Mouse (Mus musculus) cerebellum, adult 2 months (tissue): ENCODE measurements at regions not wholly inside any gene's neighbourhood (a gene's known extent, or its start where the extent isn't known, plus 50 kb on each side); places are given as distances from the start of the nearest gene placed in this dataset.
A peak's percentile ranks its signal among the peaks of the same experiment; 100 is the strongest.

Experiments used
- DNase-seq, 2 experiments: peaks; one replicate each; pipeline ENCODE4 v3.0.0; 2021
- H3K27ac ChIP-seq: fragments of 200-500 bp; 2 replicates; pipeline ENCODE4 v1.5.1; 2012; ENCODE audit warnings: low read length, control low read depth, inconsistent platforms; ENCODE audit not compliant: insufficient read depth
- H3K27me3 ChIP-seq: fragments of 200-500 bp; 2 replicates; pipeline ENCODE4 v1.6.1; 2012; ENCODE audit warnings: inconsistent platforms, mild to moderate bottlenecking, low read length, moderate library complexity; ENCODE audit not compliant: control insufficient read depth, insufficient read depth
- H3K4me1 ChIP-seq: fragments of 200-500 bp; 2 replicates; pipeline ENCODE4 v1.6.1; 2011; ENCODE audit warnings: low read length; ENCODE audit not compliant: control insufficient read depth, insufficient read depth
- H3K4me3 ChIP-seq: fragments of 200-500 bp; replicated peaks from 2 replicates; pipeline ENCODE3; 2011; ENCODE audit warnings: mild to moderate bottlenecking, low read depth, low read length, control low read depth; ENCODE audit not compliant: insufficient read depth
- CTCF ChIP-seq: fragments of 200-500 bp; IDR thresholded peaks from 2 replicates; pipeline ENCODE4 v1.5.1; 2011; ENCODE audit warnings: low read depth, mild to moderate bottlenecking, control low read depth, low read length, moderate library complexity, borderline replicate concordance; ENCODE audit not compliant: insufficient read depth
- POLR2A ChIP-seq: fragments of 200-500 bp; IDR thresholded peaks from 2 replicates; pipeline ENCODE4 v1.6.1; 2011; ENCODE audit warnings: low read length, control low read depth, borderline replicate concordance; ENCODE audit not compliant: insufficient read depth
- WGBS: fragments of 180-500 bp; shearing (Covaris S2); methylation state at CpG from one replicate; pipeline ENCODE4 v1.1.7; 2018; 5-methylcytosine and 5-hydroxymethylcytosine counted together

- Histone ChIP-seq H3K27me3 (no peaks in the 10 kb centered on the region; the same call in 1 of the 2 replicates), H3K4me3 (no peak overlapping the region), H3K27ac (no peak overlapping the region), H3K4me1 (no peaks in the 10 kb centered on the region)
- 82% methylated on average over 3 of the region's 3 CpGs for WGBS
- no peak for DNase-seq
- no peak for TF ChIP-seq POLR2A
- no peak for TF ChIP-seq CTCF
Observed at GRCm38 (mm10) chr3:78932975-78933374, 353.3 kb downstream of the Rapgef2 start.

- no peak overlapping the region for H3K4me3 ChIP-seq
- no peaks in the 10 kb centered on the region for H3K27me3 ChIP-seq
- no peak overlapping the region for H3K27ac ChIP-seq
- TF ChIP-seq POLR2A (no peak), CTCF (no peak)
- no peak for DNase-seq
- WGBS, result 35% methylated on average over 6 of the region's 6 CpGs
- H3K4me1 ChIP-seq, result no peaks in the 10 kb centered on the region
Observed at GRCm38 (mm10) chr3:78919850-78920249, 366.5 kb downstream of the Rapgef2 start.

DNA sequence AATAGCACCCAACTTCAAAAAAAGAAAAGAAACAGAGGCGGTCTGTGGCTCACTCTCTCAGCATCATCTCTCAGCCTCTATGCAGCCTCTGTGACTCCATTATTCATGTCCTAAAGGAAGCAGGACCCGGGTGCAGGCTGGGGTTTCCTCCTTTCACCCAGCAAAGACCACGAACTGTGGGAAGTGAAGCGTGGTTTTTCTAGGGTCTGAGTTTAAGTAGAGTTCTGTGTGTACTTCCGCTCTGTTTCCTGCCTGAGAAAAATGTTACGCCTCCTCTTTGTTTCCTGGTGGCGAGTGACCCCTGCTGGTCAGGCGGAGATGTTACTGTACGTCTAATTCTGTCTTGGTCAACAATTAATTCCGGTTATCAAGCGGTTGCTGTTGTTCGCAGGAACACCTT lies 366.9 kb downstream of the Rapgef2 start:
- peak; percentile 59 to 71 for DNase-seq
- H3K4me1 ChIP-seq, result no peaks in the 10 kb centered on the region
- TF ChIP-seq POLR2A, result no peak
- peak; percentile 91 for TF ChIP-seq CTCF
- H3K27me3 ChIP-seq, result no peaks in the 10 kb centered on the region
- 9% methylated on average over 12 of the region's 12 CpGs for WGBS
- H3K27ac ChIP-seq, result no peak overlapping the region
- peak overlapping the region; percentile 46 for H3K4me3 ChIP-seq

DNA sequence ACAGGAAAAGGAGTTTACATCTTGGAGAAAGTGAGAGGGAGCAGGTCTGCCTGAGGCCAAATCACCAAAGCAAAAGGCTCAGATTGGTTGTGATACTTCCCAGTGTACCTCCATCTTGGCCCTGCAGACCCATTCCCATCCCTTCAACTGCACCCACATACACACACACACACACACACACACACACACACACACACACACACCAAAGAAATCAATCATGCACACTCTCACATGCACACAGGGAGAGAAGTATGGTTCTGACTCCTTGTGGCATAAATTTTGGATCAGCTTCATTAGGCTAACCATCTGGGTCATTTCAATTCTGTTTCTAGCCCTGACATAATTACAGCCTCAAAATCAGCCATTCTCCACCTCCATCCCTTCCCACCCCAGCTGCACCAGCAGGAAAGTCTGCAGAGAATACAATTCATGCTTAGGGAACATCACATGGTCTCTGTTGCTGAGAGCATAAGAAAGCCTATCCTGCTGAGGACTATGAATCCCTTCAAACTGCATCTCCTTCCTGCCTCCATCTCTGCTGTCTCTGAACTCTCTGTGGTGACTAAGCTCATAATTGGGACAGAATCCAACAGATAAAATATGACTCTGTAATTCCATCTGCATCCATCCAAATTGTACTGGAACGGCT lies 378.0 kb downstream of the Rapgef2 start:
- peaks cover 9% of the 10 kb centered on the region for H3K4me1 ChIP-seq
- H3K4me3 ChIP-seq, result no peak overlapping the region
- peak in 1 of 2 experiments; percentile 29 for DNase-seq
- H3K27ac ChIP-seq, result no peak overlapping the region
- TF ChIP-seq POLR2A (no peak), CTCF (no peak)
- WGBS, result 4% methylated on average over 1 of the region's 1 CpGs
- no peaks in the 10 kb centered on the region; the same call in 1 of the 2 replicates for H3K27me3 ChIP-seq

- peaks cover 9% of the 10 kb centered on the region for H3K4me1 ChIP-seq
- no peaks in the 10 kb centered on the region; the same call in 1 of the 2 replicates for H3K27me3 ChIP-seq
- no peak for TF ChIP-seq POLR2A
- TF ChIP-seq CTCF, result no peak
- 67% methylated on average over 7 of the region's 7 CpGs for WGBS
- DNase-seq, result no peak
- no peak overlapping the region for H3K27ac ChIP-seq
- no peak overlapping the region for H3K4me3 ChIP-seq
Observed at GRCm38 (mm10) chr3:78907778-78908177, 378.5 kb downstream of the Rapgef2 start.

- Histone ChIP-seq H3K27ac (no peak overlapping the region), H3K27me3 (no peaks in the 10 kb centered on the region), H3K4me1 (no peaks in the 10 kb centered on the region; the same call in 1 of the 2 replicates), H3K4me3 (no peak overlapping the region)
- WGBS, result 30% methylated on average over 4 of the region's 4 CpGs
- TF ChIP-seq CTCF, result no peak
- TF ChIP-seq POLR2A, result no peak
- DNase-seq, result peak; percentile 37 to 38
Observed at GRCm38 (mm10) chr3:78901838-78902484, 384.4 kb downstream of the Rapgef2 start.

DNA sequence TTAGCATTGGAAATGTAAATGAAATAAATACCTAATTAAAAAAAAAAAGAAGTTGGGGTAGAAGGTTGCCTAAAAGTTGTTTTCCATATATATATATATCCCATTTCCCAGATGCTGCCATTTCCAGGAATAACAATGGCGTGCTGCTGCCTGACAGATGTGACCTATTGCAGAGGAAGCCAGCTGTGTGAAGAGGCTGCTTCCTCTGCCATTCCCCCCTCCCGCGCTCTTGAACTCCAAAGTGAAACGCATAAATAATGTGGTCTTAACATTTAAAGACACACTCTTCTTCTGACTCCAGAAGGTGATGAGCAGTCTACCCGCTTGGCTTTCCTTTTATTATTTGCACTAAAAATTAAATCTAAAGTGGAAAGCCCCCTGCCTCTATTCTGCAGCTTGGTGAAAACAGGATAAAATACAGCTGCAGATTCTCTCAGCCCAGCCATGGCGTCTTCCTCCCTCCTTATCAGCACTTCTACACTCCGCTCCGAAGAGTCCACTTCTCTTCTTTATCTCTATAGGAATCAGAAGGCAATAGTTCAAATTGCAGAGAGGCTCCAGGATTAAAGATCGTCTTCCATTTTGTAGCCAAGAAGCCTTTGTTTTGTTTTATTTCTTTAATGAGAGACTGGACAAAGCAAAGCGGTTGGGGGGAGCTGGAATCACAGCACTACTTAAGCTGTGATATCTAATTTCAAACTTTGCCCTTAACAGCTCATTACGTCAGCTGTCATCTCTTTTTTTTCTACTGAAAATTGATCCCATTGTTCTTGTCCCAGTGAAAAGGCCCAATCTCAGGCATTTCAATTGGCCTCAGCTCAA lies 385.1 kb downstream of the Rapgef2 start:
- DNase-seq, result no peak
- 57% methylated on average over 11 of the region's 11 CpGs for WGBS

More for the DNA sequence above, 385.1 kb downstream of the Rapgef2 start:
- Histone ChIP-seq H3K27me3 (no peaks in the 10 kb centered on the region), H3K4me1 (no peaks in the 10 kb centered on the region; the same call in 1 of the 2 replicates), H3K4me3 (no peak overlapping the region), H3K27ac (no peak overlapping the region)
- TF ChIP-seq POLR2A, result no peak
